Mouse (Mus musculus) kidney, postnatal 0 days (tissue): ENCODE measurements around the gene Lrpap1. TPM values are rescaled to one million over a fixed set of nuclear protein-coding genes. Genes with fewer than 3 reads are reported as not detected.

Experiments used
- ATAC-seq: fragments of 200-750 bp; cut with Nextera tagmentation; replicated peaks from 2 replicates; pipeline ENCODE4 v1.8.0; 2017; ENCODE audit warnings: low read depth, moderate number of reproducible peaks, moderate TSS enrichment, moderate library complexity; ENCODE audit not compliant: low FRiP score
- DNase-seq: peaks from one replicate; pipeline ENCODE4 v3.0.0-alpha.2; 2016; ENCODE audit warnings: low spot score
- H3K27ac ChIP-seq: fragments of 300-500 bp; sonication (generic); 2 replicates; pipeline ENCODE4 v1.5.1; 2014; ENCODE audit warnings: mild to moderate bottlenecking
- H3K27me3 ChIP-seq: fragments of 300-500 bp; sonication (generic); 2 replicates; pipeline ENCODE4 v1.6.1; 2014; ENCODE audit warnings: low read length, mixed read lengths; ENCODE audit not compliant: insufficient read depth
- H3K36me3 ChIP-seq: fragments of 300-500 bp; sonication (generic); 2 replicates; pipeline ENCODE4 v1.6.1; 2014; ENCODE audit warnings: low read length, mixed read lengths; ENCODE audit not compliant: insufficient read depth
- H3K4me1 ChIP-seq: fragments of 300-500 bp; sonication (generic); replicated peaks from 2 replicates; pipeline ENCODE4 v1.6.1; 2014; ENCODE audit warnings: antibody characterized with exemption, low read length, mixed read lengths; ENCODE audit not compliant: insufficient read depth
- H3K4me2 ChIP-seq: fragments of 300-500 bp; sonication (generic); 2 replicates; pipeline ENCODE4 v1.6.1; 2014; ENCODE audit warnings: mild to moderate bottlenecking, low read length, moderate library complexity, mixed read lengths
- H3K4me3 ChIP-seq: fragments of 300-500 bp; sonication (generic); replicated peaks from 2 replicates; pipeline ENCODE4 v1.5.1; 2014; ENCODE audit warnings: low read depth, low read length
- H3K9ac ChIP-seq: fragments of 300-500 bp; sonication (generic); 2 replicates; pipeline ENCODE4 v1.6.1; 2014; ENCODE audit warnings: low read depth, low read length
- H3K9me3 ChIP-seq: fragments of 300-500 bp; sonication (generic); replicated peaks from 2 replicates; pipeline ENCODE4 v1.6.1; 2016; ENCODE audit warnings: low read length, inconsistent platforms, mixed read lengths
- CTCF ChIP-seq: IDR thresholded peaks from 2 replicates; pipeline ENCODE4 v1.5.1; 2016; ENCODE audit warnings: antibody characterized with exemption, low read depth, mild to moderate bottlenecking, moderate library complexity
- WGBS: fragments of 180-500 bp; shearing (Covaris S2); extraction: QIAGEN DNeasy Blood & Tissue Kit; methylation state at CpG from one replicate; pipeline ENCODE4 v1.1.7; 2014; 5-methylcytosine and 5-hydroxymethylcytosine counted together
- polyA plus RNA-seq: library from polyadenylated mRNA; unstranded; fragments of >200 nt; fragmentation: Nextera tagmentation; extraction: Ambion mirVana; gene quantifications from 2 replicates; pipeline ENCODE4 v1.2.1, GENCODE M21; 2015

Lrpap1 gene
- polyA plus RNA-seq, 1 experiment from 2014 or later, result 265 TPM

DNA sequence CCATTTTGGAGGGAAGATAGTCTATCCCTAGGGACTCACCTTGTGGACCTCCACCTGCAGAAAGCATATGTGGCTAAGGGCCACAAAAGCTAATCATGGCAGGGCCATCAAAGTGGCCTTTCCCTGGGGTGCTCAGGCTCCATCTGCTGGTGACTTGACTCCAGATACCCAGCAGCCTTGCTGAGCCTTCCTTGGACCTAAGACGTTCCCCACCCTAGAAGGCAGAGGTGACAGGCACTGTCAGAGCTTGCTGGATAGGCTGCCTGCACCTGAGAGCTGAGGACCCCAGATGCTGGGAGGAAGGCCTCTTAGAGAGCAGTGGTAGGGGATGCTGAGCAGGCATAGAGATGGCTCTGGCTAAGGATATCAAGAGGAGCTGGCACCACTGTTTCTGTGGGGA lies 25.7 kb upstream of the Lrpap1 start:
- Histone ChIP-seq H3K36me3 (no peaks in the 10 kb centered on the region), H3K27ac (no peak overlapping the region), H3K9me3 (no peaks in the 10 kb centered on the region), H3K4me1 (no peaks in the 10 kb centered on the region), H3K27me3 (no peaks in the 10 kb centered on the region), H3K4me3 (no peak overlapping the region), H3K9ac (no peak overlapping the region), H3K4me2 (no peak overlapping the region)
- DNase-seq (no peak), ATAC-seq (no peak)
- 36% methylated on average over 1 of the region's 1 CpGs for WGBS
- peak; percentile 34; the same call in 1 of the 2 replicates for TF ChIP-seq CTCF

DNA sequence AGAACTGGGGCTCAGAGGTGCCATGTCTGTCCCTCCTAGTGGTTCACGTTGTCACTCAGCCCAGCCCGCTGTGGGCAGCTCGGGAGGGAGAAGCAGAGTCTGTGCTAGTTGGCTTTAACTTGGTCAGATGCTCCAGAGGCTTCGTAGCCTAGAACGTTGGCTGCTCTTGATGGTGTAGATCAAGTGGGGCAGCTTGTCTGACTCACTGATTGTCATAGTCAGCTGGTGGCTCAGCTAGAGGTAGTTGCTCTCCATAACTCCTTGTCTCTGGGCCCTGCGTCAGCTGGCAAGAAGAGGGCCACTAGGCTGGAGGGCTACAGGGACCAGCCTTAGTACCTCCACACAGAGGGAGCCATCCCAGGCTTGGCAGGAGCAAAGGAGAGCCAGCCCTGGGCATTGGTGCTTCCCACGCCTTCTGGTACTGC lies 24.2 kb upstream of the Lrpap1 start:
- Histone ChIP-seq H3K4me2 (no peak overlapping the region), H3K27ac (no peak overlapping the region), H3K36me3 (no peaks in the 10 kb centered on the region), H3K4me3 (no peak overlapping the region), H3K9ac (no peak overlapping the region), H3K9me3 (no peaks in the 10 kb centered on the region), H3K4me1 (no peaks in the 10 kb centered on the region), H3K27me3 (no peaks in the 10 kb centered on the region)
- no peak for TF ChIP-seq CTCF
- 94% methylated on average over 5 of the region's 7 CpGs for WGBS
- no peak for ATAC-seq
- no peak for DNase-seq

DNA sequence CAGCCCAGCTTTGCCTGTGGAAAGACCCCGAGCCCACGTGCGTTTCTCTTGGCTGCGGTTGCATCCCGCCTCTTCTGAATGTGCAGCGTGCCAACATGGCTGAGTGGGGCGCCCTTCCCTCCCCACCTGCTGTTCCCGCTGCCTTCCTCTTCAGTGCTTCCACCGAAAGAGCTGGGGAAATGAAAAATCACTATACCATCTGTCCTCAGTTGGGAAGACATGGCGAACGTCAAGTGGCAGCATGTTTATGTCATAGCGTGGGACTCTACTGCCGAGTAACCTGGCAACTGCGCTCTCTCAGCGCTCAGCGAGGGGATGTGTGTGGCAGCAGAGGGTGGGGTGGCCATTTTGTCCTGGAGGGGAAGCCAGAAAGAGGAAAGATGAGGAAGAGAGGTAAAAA lies 23.6 kb upstream of the Lrpap1 start:
- no peak for ATAC-seq
- H3K9me3 ChIP-seq, result no peaks in the 10 kb centered on the region
- 85% methylated on average over 16 of the region's 16 CpGs for WGBS
- H3K27me3 ChIP-seq, result no peaks in the 10 kb centered on the region
- DNase-seq, result no peak
- H3K4me3 ChIP-seq, result no peak overlapping the region
- no peaks in the 10 kb centered on the region for H3K4me1 ChIP-seq
- H3K27ac ChIP-seq, result no peak overlapping the region
- TF ChIP-seq CTCF, result no peak
- no peak overlapping the region for H3K4me2 ChIP-seq
- no peaks in the 10 kb centered on the region for H3K36me3 ChIP-seq
- H3K9ac ChIP-seq, result no peak overlapping the region

DNA sequence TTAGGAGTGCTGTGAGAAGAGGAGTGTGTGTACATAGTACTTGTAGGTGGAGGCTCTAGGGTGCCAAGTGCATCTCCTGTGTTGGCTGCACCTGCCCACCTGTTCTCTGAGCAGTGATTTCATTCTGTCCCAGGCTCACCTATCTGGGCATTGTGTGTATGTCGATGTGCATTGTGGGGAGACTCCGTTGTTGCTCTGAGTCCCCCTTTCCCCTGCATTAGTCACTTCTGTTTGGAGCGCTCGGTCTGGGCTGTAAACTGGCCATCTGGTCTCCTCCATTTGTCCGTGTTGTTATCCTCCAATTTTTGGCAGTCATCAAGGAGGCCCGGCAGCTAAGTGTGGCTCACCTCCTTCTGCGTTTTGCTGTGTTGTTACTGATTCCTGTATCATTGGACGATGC lies 14.5 kb upstream of the Lrpap1 start:
- no peak overlapping the region for H3K4me3 ChIP-seq
- ATAC-seq (no peak), DNase-seq (no peak)
- 37% methylated on average over 8 of the region's 8 CpGs for WGBS
- H3K9me3 ChIP-seq, result no peaks in the 10 kb centered on the region
- no peak overlapping the region for H3K9ac ChIP-seq
- no peaks in the 10 kb centered on the region for H3K36me3 ChIP-seq
- H3K27me3 ChIP-seq, result no peaks in the 10 kb centered on the region
- no peak for TF ChIP-seq CTCF
- H3K4me1 ChIP-seq, result no peaks in the 10 kb centered on the region
- H3K27ac ChIP-seq, result no peak overlapping the region
- H3K4me2 ChIP-seq, result no peak overlapping the region

DNA sequence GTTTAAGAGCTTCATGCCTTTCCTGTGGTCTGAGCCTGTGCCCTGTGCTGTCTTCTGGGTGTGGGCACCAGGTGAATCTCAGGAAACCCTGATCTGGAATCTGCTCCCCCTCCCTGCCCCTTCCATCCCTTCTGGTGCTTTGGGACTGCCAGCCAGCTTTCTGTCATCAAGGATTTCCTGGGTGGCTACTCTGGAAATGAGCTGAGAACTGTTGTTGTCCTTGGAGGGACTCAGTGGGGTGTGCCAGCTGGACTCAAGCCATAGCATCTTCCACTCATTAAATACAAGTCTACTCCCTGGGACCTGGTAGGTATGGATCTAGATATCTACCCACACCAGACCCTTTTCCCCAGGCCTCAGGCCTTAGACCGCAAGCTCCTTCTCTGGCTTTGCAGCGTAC lies 12.9 kb upstream of the Lrpap1 start:
- Histone ChIP-seq H3K4me3 (no peak overlapping the region), H3K4me2 (no peak overlapping the region), H3K9ac (no peak overlapping the region), H3K4me1 (no peaks in the 10 kb centered on the region), H3K27ac (no peak overlapping the region), H3K36me3 (no peaks in the 10 kb centered on the region), H3K9me3 (no peaks in the 10 kb centered on the region), H3K27me3 (no peaks in the 10 kb centered on the region)
- DNase-seq, result no peak
- TF ChIP-seq CTCF, result no peak
- no peak for ATAC-seq
- WGBS, result 77% methylated on average over 2 of the region's 2 CpGs

DNA sequence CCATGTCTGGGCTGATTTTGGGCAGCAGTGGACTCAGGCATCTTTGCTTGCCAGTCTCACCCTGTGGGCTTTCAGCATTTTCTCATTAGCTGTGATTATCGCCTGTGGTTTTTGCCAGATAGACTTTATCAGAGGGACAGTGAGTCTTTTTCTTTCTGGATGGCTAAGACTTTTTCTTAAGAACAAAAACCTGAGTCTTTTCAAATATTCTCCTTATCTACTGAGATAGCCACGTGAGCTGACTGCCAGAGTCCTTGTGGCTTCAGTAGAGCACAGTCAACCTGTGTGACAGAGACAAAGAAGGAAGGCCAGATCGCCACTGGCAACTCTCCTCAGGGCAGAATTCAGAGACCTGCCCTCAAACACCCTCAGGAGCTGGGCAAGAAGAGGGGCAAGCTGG lies 12.1 kb upstream of the Lrpap1 start:
- 77% methylated on average over 3 of the region's 3 CpGs for WGBS
- Histone ChIP-seq H3K36me3 (no peaks in the 10 kb centered on the region), H3K9ac (no peak overlapping the region), H3K4me1 (no peaks in the 10 kb centered on the region), H3K4me2 (no peak overlapping the region), H3K4me3 (no peak overlapping the region), H3K27me3 (no peaks in the 10 kb centered on the region), H3K9me3 (no peaks in the 10 kb centered on the region), H3K27ac (no peak overlapping the region)
- DNase-seq (no peak), ATAC-seq (no peak)
- TF ChIP-seq CTCF, result no peak

DNA sequence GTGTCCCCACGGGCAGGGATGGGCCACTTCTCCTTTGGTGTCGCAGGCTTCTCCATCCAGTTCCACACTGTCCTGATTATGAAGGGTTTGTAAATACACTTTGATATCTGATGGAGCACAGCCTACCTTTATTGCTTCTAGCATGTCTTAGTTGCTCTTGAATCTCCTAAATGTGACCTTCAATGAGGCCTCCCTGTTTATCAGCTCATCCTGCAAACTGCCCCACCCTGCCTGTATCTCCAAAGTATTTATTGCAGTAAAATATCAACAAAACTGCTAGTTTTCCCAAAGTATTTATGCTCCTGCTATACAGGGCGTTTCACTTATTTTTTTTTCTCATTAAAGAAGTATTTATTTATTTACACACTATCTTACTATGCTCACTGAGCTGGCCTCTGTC lies 10.4 kb upstream of the Lrpap1 start:
- 74% methylated on average over 3 of the region's 3 CpGs for whole genome bisulfite sequencing
- H3K4me1 ChIP-seq, result no peaks in the 10 kb centered on the region
- no peak overlapping the region for H3K9ac ChIP-seq
- TF ChIP-seq CTCF, result no peak
- DNase-seq, result no peak
- no peaks in the 10 kb centered on the region for H3K9me3 ChIP-seq
- no peaks in the 10 kb centered on the region for H3K27me3 ChIP-seq
- H3K36me3 ChIP-seq, result no peaks in the 10 kb centered on the region
- H3K4me2 ChIP-seq, result no peak overlapping the region
- H3K4me3 ChIP-seq, result no peak overlapping the region
- H3K27ac ChIP-seq, result no peak overlapping the region
- ATAC-seq, result no peak
